Mouse (Mus musculus) adrenal gland, postnatal 14 days (tissue): ENCODE measurements around the gene Scand1. TPM values are rescaled to one million over a fixed set of nuclear protein-coding genes. Genes with fewer than 3 reads are reported as not detected.

Experiments
- DNase-seq: peaks from one replicate; pipeline ENCODE4 v3.0.0; 2021; ENCODE audit warnings: mixed read lengths
- long read RNA-seq, 2 experiments: library from polyadenylated mRNA; stranded (forward); transcript quantifications; one replicate each; pipeline ENCODE4 v2.0.0; 2021
- total RNA-seq: library from RNA; stranded (reverse); gene quantifications from 2 replicates; pipeline ENCODE4 v1.2.3, GENCODE M21; 2021

The Scand1 gene
- 93.5 and 97.9 TPM in 2 replicates for total RNA-seq
- long read RNA-seq, experiment 1, transcript Scand1-201 (2 exons, 759 nt): major isoform, 65 of 114 reads
- long read RNA-seq, experiment 1, partial matches to known transcripts: 0 of 114 reads
- long read RNA-seq, experiment 1, other reads (novel, unspliced or antisense): 49 of 114 reads
- long read RNA-seq, experiment 2, transcript Scand1-201 (2 exons, 759 nt): major isoform, 54 of 110 reads
- long read RNA-seq, experiment 2, partial matches to known transcripts: 0 of 110 reads
- long read RNA-seq, experiment 2, other reads (novel, unspliced or antisense): 56 of 110 reads

DNA sequence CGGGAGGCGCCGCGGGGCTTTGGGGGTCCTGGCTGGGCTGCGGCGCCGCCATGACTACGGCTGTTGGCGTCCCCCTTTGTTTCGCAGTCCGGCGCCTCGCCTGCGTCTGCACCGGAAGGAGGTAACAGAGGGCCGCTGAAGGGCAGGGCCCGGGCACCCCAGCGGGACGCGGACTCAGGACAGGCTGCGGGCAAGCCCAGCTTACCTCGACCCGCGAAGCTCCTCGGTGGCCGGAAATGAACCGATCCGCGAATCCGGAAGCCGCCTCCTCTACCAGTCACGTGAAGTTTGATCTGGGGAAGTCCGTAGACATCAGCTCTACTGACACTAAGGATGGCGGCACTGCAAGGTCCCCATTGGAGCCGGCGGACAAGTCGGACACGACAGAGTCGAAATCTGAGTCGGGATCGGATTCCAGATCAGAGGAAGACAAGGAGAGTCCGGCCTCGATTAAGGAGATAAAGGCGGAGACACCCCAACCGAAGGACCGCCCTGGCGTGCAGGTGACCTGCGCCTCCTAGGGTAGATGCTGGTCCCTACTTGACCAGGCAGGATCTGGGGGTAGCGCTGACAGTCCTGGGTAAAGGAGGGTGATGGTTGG, at the start of gene Scand1, which contains the start of gene Cnbd2:
Gene Scand1, minus strand, starts transcription at position 408 of the 601 bp plus-strand sequence.
Gene Cnbd2, plus strand, starts transcription at position 3 of the 601 bp plus-strand sequence.
- DNase-seq: peak; percentile 91

DNA sequence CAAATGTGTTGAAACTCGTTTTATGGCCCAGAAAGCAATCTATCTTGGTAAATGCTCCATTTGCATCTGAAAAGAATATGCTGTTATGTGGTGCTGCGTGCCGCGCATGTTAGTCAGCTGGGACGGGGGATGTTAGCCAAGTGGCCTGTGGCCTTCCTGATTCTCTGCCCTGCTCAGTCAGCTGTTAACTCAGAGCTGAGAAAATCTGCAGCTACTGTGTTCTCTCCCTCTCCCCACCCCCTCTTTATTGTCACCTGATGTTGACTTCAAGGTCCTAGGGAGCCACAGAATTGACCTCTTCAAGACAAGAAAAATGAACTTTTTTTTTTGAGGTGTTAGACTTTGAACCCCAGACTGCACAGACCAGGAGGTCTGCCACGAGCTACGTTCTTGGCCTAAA, 43.5 kb upstream of the Scand1 start:
- DNase-seq: no peak

DNA sequence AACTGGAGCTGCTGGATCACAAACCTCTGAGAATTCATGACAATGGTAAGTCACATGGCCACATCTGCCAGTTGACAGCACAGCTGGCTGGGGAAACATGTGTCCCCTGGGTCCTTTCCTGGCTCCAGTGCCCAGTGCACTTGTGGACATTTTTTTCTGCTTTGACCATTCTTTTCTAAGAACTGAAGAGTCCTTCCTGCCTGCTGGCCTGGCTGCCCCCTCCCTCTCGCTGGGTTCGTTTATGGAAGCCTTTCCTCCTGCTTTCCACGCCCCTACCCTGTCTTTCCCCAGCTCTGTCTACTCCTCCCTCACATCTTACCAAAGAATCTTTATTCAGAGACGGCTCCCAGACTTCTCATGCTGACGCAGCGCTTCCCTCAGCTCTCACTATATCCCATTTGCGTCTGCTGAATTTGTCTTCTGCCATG, 40.8 kb upstream of the Scand1 start:
- peak; percentile 60 for DNase-seq

DNA sequence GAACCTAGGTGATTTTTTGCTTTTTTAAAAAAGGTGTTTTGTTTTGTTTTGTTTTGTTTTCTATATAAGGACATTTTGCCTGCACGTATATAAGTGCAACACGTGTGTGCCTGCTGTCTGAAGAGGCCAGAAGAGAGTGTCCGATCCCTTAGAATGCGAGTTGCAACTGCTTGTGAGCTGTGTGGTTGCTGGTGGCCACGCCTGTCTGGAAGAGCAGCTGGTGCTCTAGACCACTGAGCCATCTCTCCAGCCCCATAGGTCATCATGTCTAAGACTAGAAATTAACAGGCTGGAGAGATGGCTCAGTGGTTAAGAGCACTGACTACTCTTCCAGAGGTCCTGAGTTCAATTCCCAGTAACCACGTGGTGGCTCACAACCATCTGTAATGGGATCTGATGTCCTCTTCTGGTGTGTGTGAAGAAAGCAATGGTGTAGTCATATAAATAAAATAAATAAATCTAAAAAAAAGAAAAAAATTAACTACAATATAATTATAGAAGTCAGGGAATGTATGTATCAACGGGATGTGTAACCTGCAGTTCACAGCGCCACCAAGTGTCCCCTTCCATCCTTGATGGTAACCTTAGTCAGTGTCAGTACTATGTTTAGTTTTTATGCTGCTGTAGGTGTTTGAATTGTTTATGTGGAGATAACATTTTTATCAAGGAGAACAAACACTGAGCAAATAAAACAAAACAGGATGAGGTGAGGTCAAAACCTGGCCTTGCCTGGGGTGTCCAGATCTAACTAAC, 40.1 kb upstream of the Scand1 start:
- no peak for DNase-seq

DNA sequence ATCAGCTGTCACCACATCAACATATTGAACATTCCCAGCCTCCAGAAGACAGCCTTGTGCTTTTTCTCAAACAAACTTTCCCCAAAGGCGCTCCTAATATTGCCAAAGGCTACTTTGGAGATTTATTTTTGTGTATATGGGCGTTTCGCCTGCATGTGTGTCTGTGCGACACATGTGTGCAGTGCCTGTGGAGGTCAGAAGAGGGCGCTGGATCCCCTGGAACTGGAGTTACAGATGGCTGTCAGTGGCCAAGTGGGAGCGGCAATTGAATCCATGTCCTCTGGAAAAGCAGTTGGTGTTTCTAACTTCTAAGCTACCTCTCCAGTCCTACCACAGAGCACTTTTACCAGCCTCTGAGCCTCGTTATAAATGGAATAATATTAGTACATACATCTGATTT, 38.7 kb upstream of the Scand1 start:
- peak; percentile 22 for DNase-seq

DNA sequence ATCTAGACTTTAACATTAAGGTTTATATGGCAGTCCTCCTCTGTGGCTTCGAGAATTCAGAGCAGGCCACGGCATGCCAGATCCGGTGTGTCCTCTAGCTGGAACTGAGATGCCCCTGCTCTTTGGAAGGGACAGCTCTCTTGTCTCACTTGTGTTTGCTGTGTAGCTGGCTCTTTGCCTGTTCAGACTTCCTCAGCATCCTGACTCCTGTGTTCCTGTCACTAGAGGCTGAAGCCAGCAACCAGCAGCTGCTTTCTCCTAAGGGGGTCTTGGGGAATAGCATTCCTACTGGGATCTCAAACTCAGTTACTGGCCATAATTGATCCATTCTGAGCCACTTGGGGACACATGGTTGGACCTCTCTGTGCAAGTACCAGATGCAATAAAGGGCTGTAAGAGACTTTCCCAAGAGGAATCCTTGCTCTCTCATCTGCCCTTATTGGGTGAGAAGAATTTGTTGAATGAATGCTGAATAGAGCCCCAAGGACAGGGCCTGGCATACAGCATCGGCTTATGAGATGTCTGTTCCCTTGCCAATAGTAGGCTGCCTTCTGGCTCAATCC, 36.9 kb upstream of the Scand1 start:
- no peak for DNase-seq

DNA sequence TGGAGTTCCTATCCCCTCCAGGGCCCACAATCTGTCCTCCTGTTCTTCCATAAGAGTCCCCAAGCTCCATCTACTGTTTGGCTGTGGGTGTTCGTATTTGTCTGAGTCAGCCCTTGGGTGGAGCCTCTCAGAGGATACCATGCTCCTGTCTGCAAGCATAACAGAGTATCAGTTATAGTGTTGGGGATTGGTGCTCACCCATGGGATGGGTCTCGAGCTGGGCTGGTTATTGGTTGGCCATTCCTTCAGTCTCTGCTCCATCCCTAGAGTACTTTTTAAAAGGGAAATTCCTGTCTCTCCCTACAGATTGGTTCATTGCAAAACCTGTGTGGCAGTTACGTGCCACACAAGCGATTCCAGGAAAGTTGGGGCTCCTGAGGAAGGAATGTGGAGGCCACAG, 36.3 kb upstream of the Scand1 start:
- no peak for DNase-seq

DNA sequence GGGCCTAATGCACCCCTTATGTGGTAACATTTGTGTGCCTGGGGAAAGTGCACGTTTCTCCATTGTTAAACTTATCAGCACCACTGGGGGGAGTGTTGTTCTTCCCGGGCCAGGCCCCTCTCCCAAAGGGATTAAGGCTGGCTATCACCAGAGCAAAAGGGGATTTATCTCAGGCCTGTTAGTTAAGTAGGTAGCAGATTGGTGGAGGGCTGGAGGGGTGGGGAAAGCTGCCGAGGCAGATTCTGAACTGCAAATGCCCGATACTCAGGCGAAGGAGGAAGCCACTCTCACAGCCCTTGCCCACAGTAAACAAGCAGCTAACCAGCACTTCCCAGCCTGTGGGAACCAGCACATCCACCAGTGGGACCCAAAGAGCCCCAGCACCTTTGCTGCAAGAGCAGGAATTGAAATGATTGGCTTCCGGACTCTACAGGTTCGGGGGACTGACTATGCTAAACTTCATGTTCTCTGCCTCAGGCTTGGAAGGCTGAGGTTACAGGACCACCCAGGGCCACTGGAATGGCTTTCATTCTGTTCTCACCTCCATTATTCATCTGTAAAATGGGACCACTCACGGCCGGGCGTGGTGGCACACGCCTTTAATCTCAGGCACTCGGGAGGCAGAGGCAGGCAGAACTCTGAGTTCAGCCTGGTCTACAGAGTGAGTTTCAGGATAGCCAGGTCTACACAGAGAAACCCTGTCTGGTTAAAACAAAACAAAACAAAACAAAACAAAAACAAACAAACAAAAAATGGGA, 32.5 kb upstream of the Scand1 start:
- DNase-seq: peak; percentile 63

DNA sequence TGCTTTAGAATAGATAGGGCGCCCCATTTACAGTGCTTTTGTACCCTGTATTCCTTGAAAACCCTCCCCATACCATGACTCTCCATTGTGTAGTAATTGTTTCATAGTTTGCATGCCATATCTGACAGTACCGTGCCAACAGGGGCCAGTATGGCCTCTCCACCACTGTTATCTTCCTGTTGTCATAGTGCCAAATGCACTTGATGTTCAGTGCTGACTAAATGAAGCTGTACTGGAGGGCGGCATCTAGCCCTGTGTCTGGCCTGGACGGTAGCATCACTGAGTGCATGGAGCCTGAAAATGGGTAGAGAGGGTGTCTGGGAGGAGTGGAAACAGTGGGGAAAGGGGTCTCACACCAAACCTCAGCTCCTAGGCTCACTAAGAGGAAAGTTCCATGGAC, 27.6 kb upstream of the Scand1 start:
- DNase-seq: no peak

DNA sequence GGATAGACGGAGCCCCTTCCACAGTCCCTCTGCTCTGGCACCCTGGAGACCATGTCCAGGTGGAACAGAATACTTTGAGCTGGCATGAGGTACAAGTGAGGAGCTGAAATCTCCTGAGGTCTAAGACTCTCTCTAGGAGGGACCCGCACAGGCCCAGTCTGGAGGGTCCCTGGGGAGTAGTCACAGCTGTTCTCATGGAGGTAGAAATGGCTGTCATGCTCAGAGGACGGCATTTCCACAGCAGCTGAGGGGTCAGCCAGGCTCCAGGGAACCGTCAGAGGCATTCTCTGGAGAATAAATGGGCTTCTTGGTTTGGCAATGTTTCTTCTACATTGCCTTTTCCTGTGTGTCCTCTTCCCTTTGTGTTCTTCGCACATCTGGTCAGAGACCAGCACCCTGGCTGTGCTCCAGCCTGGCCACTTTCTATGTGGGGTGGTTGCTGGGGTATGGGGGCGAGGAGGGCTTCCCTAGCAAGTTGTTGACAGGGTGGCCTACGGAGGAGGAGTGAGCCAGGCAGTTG, 19.0 kb upstream of the Scand1 start:
- no peak for DNase-seq

DNA sequence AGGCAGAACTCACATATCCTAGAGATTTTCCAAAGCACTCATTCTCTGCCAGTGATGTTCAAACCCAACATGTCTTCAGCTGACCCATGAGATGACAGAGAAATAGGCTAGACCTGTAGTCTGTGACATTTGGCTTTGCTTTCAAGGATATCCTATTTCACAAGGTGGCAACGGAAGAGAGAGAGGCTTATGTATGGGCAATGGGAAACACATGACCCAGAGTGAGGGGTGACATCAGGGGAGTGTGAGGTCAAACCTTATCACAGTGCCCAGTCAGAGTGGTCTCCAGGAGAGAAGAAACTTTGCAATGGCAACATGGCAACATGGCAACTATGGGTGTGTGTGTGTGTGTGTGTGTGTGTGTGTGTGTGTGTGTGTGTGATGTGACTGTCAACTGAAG, 18.2 kb upstream of the Scand1 start:
- DNase-seq: no peak

DNA sequence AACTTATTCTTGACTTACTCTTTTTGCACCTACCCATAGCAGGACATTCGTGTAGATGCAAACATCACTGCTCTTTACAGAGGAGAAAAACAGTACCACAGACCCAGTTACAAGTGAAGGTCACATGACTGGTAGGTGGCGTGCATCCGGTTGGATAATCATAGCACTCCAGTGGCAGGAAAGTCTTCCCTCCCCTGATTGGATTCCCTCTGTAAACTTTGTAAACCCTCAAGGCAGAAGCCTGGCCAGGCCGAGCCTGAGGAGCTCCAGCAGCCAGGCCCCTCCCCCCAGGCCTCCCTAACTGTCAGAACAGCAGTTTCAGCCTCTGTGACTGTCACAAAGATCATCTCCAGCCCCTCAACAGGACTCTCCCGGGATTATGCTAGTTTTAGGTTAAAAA, 12.2 kb upstream of the Scand1 start:
- peak; percentile 43 for DNase-seq

DNA sequence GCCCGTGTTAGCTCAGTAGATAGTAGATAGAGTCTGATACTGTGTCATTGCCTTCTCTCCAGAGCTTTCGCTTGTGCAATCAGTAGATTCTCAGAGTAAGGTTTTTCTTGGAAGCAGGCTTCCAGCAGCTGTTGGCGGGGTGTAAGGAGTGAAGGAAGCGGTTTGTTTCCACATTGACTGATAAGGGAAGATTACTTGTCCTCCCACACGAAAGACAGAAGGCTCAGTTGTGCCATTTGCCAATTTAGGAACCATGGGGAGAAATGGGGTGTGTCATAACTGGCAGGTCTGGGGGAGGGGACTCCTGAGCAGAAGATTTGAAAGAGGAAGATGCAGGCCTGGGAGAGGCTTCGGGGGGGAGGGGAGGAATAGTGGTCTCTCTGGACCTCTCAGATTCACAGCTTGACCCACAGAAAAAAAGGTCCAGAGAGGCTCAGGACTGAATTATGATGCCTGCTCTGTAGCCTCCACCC, 11.6 kb upstream of the Scand1 start:
- peak; percentile 17 for DNase-seq

DNA sequence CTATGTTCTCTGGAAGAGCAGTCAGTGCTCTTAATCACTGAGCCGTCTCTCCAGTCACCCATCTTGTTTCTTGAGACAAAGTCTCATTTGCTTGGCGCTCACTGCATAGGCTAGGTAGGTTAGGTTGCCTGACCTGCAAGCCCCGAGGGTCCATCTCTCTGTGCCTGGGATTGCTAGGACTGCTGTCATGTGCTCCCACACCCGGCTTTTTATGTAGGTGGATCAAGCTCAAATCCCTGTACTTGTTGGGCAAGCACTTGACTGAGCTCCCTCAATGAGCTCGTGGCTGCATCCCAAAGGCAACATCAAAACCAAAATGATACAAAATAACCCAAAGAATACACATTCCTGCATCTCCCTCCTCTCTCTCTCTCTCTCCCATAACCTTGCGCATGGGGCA, 9.0 kb upstream of the Scand1 start:
- no peak for DNase-seq

DNA sequence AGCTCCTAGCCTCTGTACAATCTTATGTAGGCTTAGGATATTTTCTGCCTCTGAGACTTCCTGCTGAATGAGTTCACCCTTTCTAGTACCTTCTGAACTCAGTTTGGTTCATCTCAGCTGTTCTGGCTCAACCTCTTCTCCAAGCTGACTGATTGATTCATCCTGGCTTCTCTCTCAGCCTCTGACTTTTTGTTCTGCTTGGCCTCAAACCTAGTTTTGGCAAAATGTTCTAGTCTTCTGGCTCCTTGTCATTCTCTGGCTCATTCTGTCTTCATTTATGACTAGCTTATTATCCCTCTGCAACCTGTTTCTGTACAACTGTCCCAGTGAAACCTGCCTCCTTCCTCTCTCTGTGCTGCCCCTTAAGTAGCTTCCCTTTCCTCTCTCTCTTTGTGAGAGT, 6.0 kb upstream of the Scand1 start:
- DNase-seq: no peak

DNA sequence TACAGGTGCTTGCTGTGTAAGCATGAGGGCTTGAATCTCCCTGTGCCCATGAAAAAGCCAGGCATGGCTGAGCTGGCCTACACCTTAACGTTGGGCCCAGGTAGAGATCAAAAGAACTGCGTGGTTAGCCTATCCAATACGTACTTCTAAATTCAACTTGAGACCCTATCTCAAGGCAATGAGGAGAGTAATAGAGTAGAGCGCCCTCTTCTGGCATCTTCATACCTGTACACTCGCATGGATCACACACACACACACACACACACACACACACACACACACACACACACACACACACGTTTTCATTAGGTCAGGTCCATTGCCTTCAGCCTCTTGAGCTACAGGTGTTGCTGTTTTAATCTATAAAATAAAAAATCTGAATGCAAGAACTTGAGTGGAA, 2.3 kb upstream of the Scand1 start:
- no peak for DNase-seq

DNA sequence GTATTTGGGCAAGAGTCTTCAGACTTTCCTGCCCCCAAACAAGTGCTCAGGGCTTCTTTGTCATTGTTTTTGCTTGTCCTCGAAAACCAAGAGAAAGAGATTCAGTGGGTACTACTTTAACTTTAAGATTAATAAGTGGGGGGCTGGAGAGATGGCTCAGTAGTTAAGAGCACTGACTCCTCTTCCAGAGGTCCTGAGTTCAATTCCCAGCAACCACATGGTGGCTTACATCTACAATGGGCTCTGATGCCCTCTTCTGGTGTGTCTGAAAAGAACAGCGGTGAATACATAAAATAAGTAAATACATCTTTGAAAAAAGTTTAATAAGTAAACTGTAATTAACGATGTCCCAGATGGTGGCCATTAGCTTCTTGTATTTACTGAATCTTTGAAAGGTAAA, 649 bp upstream of the Scand1 start:
- DNase-seq: no peak

DNA sequence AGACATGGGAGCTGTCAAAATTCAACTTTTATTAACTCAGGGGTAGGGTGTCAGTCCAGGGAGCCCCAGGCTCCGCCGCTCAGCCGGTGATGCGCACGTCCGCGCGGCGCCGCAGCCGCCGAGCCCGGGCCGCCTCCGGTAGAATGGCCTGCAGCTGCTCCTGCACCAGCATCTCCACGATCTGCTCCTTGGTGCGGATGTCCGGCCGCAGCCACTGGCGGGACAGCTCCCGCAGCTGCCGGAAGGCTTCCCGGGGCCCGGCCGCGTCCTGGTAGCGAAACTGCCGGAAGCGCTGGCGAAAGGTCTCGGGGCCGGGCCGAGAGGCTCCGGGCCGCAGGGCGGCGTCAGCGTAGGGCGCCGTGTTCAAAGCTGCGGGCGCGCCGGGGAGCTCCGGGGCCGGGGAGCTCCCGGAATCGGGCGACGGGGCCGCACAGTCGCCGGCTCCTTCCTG, 638 bp downstream of the Scand1 start:
- peak; percentile 86 for DNase-seq

DNA sequence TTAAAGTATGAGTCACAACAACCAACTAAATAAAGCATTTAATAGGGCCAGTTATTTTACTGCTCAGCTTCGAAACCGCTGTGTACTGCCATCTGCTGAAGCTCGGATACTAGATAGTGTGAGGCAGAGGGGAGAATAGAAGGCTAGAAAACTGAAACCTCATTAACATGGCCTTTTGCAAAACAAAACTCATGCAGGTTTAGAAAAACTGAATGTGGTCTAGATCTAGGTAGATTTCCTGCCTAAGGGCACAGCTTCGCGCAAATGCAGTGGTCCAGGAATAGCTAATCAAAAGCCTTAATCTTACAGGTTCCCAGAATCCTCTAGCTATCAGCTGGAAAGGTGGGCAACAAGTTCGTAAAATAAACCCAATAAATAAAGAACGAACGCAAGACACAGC, 1.1 kb downstream of the Scand1 start:
- no peak for DNase-seq

DNA sequence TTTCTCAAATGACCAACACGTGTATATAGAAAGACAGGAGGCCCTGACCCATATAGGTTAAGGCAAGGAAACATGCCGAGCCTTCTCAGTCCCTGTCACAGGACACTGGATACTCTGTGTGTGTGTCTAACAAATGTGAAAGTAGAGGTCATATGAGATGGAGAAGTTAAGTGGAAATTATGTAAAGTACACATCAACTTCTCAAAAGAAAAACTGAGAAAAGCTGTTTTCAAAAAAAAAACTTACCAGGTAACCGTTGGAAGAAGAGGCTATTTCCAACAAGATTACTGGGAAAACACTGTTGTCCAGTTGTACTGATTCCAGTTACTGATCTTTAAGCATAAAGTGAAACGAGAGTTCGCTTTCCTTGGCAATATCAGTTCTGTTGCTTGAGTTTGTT, 1.6 kb downstream of the Scand1 start:
- no peak for DNase-seq

DNA sequence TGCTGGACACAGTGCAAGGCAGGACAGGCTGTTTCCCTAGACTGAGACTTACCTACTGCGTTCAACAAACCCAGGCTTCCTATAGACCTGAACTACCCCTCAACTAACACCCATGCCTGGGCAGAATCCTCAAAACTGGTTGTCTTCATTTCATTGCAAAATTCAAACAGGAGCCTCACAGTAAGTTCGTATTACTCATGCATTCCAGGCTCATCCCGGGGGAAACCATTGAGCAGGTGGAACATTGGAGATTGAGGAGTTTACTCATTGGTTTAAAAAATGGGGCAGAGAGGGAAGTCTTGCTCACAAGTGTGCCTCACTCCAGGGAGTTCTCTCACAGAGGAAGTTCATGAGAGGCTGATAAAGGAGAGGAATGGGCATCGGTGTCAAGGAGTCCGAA, 2.0 kb downstream of the Scand1 start:
- no peak for DNase-seq

DNA sequence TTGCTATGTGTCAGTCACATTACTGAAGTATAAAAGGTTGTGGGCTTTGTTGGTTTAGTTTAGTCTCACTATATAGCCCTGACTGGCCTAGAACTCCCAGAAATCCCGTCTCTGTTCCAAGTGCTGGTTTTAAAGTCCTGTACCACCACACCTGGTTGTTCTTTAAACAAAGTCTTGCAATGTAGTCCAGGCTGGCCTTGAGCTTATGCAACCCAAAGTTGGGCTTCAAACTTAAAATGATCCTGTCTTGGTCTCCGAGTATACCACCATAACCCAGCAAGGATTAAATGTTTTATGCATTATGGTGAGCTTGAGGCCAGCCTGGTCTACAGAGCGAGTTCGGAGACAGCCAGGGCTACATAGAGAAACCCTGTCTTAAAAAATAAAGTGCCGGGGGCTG, 2.6 kb downstream of the Scand1 start:
- no peak for DNase-seq
